Mouse (Mus musculus): ENCODE measurements around the gene Lrrc8d.
A peak's percentile ranks its signal among the peaks of the same experiment; 100 is the strongest.
"Not testable (repeated sequence)": the region's sequence is repeated elsewhere in the genome, so short reads cannot be mapped to it uniquely, and the experiment has no call there.

The Lrrc8d gene

GRCm38 (mm10) chr5:105865110-105865628, 165.4 kb downstream of the Lrrc8d start:
- DNase-seq: not testable (repeated sequence)

- DNase-seq: no peak
Measured at GRCm38 (mm10) chr5:105867427-105867826, 167.7 kb downstream of the Lrrc8d start.

GRCm38 (mm10) chr5:105867841-105868447, 168.2 kb downstream of the Lrrc8d start:
- DNase-seq: no peak

GRCm38 (mm10) chr5:105868593-105868992, 168.8 kb downstream of the Lrrc8d start:
- DNase-seq: peak; percentile 82

GRCm38 (mm10) chr5:105869739-105870138, 170.0 kb downstream of the Lrrc8d start:
- no peak for DNase-seq

GRCm38 (mm10) chr5:105871140-105871539, 171.4 kb downstream of the Lrrc8d start:
- DNase-seq: no peak

- DNase-seq: no peak
Measured at GRCm38 (mm10) chr5:105872176-105872575, 172.4 kb downstream of the Lrrc8d start.

GRCm38 (mm10) chr5:105872916-105873315, 173.1 kb downstream of the Lrrc8d start:
- DNase-seq: no peak

- no peak for DNase-seq
Measured at GRCm38 (mm10) chr5:105873774-105874173, 174.0 kb downstream of the Lrrc8d start.

- no peak for DNase-seq
Measured at GRCm38 (mm10) chr5:105874476-105874875, 174.7 kb downstream of the Lrrc8d start.

- peak; percentile 95 for DNase-seq
Measured at GRCm38 (mm10) chr5:105876068-105876924, 176.5 kb downstream of the Lrrc8d start, which contains the start of gene Zfp326. TSS of gene Zfp326 (plus strand) at chr5:105876565.

- peak; percentile 46 for DNase-seq
Measured at GRCm38 (mm10) chr5:105876925-105877774, 177.4 kb downstream of the Lrrc8d start.

Data from embryo, embryonic 11 days (tissue).